Mouse (Mus musculus) heart, postnatal 14 days (tissue): ENCODE measurements around the gene Dop1b. TPM values are rescaled to one million over a fixed set of nuclear protein-coding genes. Genes with fewer than 3 reads are reported as not detected.
A peak's percentile ranks its signal among the peaks of the same experiment; 100 is the strongest.
"Not testable (repeated sequence)": the region's sequence is repeated elsewhere in the genome, so short reads cannot be mapped to it uniquely, and the experiment has no call there.

Experiments used
- DNase-seq, 2 experiments: peaks; one replicate each; pipeline ENCODE4 v3.0.0; 2021 to 2022
- intact Hi-C: fragments of 180-260 bp; cut with DNase I; formaldehyde crosslinking; loops from one replicate; pipeline ENCODE4 v1.15.1; 2025
- total RNA-seq, 2 experiments: library from RNA; stranded (reverse); gene quantifications; 2 replicates each; pipeline ENCODE4 v1.2.3; 2021

Gene Dop1b
- total RNA-seq, 2 experiments from 2014 or later, result 17.6 to 17.8 TPM

- DNase-seq, result peak; percentile 25 to 51
- intact Hi-C loops, result no loop called here
Observed at GRCm38 (mm10) chr16:93746957-93747356, 35.3 kb downstream of the Dop1b start.

GRCm38 (mm10) chr16:93747421-93747820 is 35.7 kb downstream of the Dop1b start:
- no peak for DNase-seq
- intact Hi-C loops, result no loop called here

DNA sequence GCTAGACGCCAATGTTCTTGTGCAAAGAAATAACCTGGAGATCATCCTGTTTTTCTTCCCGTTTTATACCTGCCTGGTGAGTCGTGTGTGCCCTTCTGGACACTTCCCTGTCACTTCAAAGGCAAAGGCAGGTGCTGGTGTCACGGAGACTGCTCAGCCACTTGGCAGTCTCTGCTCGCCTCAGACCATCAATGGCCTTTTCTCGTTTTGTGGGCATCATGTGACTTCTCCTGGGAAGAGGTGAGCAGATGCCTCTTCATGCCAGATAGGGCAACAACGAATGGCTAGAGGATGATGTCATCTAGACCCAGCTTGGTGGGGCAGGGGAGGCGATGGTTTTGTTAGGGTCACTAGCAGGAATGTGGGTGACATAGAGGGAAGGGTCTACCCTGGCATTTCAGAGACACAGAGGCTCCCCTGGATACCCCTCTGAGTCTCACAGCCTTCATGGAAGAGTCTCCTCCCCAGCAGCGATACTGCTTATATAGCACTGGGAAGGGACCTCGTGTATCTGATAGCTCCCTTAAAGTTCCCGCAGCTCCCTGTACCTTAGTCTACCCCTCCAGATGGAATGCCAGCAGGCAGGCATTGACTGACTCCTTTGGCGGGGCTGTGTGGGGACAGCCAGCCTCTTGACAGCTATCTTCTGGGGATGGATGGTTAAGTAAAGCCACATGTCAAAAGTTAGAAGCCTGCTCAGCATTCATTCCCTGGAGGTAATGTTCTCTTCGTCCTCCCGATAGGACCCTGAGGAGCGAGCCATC is 37.6 kb downstream of the Dop1b start:
- intact Hi-C loops, result no loop called here
- no peak for DNase-seq

GRCm38 (mm10) chr16:93750464-93750863 is 38.8 kb downstream of the Dop1b start:
- DNase-seq, result no peak
- intact Hi-C loops, result no loop called here

DNA sequence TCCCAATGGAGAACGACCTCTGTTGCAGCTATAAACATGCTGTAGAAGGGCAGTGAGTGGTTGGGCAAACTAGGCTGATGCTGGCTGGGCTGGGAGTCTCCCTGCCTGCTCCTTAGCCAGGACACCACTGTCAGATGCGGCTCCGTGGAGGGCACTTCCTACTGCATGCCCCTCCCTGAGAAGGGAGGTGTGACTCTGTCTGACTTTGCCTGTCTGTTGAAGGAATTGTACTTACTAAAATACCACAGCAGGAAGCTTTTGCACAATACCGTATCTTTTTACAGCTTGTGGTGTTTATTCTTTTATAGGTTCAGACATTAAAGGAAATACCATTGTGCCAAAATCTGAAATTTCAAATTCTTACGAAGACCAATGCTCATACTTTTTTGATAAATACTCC is 40.1 kb downstream of the Dop1b start:
- DNase-seq, result no peak

DNA sequence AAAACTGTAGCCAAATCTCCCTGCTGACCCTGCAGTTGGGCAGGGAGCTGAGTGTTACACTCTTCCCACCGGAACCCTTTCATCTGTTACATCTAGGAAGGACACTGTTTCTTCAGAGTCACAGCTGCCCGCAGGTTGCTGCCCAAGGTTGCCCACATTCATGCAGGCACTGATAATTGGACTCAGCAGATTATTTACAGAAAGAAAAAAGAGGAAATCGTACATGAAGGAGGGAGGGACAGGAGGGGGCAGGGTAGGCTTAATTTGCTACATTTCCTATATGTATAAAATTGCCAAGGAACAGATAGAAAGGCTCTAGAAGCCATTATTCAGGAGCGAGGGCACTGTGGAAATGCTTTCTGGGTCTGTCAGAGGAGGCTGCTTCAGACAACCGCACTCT is 44.9 kb downstream of the Dop1b start:
- DNase-seq, result no peak
- intact Hi-C loops, result no loop called here

More for the DNA sequence above, 40.1 kb downstream of the Dop1b start:
- intact Hi-C loops, result no loop called here

DNA sequence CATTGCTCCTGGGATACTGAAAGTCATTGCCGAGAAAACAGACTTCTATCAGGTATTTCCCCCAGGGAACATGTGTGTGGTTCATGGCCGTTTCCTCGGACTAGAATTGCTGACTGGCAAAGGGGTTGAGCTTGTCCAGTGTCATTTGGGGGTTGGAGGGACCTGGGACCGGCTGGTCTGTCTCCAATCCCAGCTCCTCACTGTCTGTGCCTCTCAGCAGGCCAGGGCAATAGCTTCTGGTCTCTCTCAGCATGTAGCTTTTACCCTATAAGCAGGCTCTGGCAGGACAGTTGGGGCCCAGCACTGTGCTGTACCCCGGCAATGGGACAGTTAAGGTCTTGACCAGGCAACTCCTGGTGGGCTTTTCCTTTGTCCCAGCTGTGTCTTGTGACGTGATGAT is 51.7 kb downstream of the Dop1b start:
- intact Hi-C loops, result loop anchor here (10.0 kb wide), 2 partner anchors 49 to 149 kb away; partner anchors contain the start of gene Dop1b
- no peak for DNase-seq

GRCm38 (mm10) chr16:93764597-93764996 is 52.9 kb downstream of the Dop1b start:
- no peak for DNase-seq
- intact Hi-C loops, result loop anchor here (10.0 kb wide), 2 partner anchors 50 to 150 kb away; partner anchors contain the start of gene Dop1b

- intact Hi-C loops, result loop anchor here (10.0 kb wide), 2 partner anchors 52 to 152 kb away; partner anchors contain the start of gene Dop1b
- DNase-seq, result peak; percentile 48 to 66
Observed at GRCm38 (mm10) chr16:93766956-93767355, 55.3 kb downstream of the Dop1b start.

DNA sequence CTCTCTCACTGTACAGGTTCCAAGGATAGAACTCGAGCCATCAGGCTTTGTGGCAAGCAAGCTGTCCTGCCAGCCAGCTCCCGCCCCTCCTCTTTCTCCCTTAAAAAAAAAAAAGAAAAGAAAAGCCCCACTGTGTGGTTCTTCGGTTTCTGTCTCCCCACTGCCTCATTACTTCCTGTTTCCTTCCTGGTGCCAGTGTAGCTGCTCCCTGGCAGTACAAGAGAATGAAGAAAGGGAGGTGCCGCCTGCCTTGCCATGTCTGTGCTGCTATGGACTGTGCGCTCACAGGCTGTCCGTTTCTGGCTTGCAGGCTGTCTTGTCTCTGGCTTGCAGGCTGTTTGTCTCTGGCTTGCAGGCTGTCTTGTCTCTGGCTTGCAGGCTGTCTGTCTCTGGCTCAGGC is 55.8 kb downstream of the Dop1b start:
- intact Hi-C loops, result loop anchor here (10.0 kb wide), 2 partner anchors 53 to 153 kb away; partner anchors contain the start of gene Dop1b
- no peak for DNase-seq

GRCm38 (mm10) chr16:93769621-93770020 is 57.9 kb downstream of the Dop1b start:
- DNase-seq, result no peak
- intact Hi-C loops, result loop anchor here (10.0 kb wide), 2 partner anchors 55 to 155 kb away; partner anchors contain the start of gene Dop1b

DNA sequence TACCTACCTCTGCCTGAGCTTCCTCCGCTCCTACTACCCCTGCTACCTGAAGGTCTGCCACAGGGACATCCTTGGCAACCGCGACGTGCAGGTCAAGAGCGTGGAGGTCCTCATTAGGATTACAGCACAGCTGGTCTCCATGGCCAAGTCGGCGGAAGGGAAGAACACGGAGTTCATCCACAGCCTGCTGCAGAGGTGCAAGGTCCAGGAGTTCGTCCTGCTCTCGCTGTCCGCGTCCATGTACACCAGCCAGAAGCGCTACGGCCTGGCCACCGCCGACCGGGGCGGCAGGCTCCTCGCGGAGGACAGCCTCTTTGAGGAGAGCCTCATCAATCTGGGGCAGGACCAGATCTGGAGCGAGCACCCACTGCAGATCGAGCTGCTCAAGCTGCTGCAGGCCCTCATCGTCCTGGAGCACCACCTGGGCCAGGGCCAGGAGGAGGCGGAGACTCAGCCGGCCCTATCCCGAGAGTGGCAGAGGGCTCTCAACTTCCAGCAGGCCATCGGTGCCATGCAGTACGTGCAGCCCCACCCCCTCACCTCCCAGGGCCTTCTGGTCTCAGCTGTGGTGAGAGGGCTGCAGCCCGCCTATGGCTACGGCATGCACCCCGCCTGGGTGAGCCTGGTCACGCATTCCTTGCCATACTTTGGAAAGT is 58.7 kb downstream of the Dop1b start:
- no peak for DNase-seq
- intact Hi-C loops, result no loop called here

- intact Hi-C loops, result no loop called here
- DNase-seq, result no peak
Observed at GRCm38 (mm10) chr16:93774658-93775057, 63.0 kb downstream of the Dop1b start.

DNA sequence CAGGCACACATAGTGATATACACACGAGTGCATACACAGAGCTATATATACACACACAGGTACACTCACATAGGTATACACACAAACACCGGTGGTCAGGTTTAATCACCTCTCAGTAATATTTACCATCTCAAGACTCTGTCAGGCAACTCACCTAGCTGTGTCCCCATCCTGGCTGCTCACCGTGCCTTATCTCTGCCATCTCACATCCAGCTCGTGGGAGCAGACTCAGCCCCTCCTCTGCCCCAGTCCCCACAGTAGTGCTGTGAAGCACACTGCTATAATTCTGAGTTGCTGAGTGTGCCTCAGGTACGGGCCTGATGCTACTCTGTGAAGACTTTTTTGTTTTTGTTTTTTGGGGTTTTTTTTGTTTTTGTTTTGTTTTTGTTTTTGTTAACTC is 64.8 kb downstream of the Dop1b start:
- DNase-seq, result no peak
- intact Hi-C loops, result no loop called here

- DNase-seq, result no peak
- intact Hi-C loops, result no loop called here
Observed at GRCm38 (mm10) chr16:93777247-93777999, 65.7 kb downstream of the Dop1b start.

DNA sequence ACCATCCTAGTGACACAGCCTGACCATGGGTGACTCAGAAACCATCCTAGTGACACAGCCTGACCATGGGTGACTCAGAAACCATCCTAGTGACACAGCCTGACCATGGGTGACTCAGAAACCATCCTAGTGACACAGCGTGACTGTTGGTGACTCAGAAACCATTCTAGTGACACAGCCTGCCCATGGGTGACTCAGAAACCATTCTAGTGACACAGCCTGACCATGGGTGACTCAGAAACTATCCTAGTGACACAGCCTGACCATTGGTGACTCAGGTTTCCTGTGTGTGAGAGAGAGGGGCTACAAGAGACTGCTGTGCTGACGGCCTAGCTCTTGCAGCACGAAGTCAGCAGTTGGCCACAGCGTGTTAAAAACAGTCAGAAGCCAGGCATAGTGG is 66.7 kb downstream of the Dop1b start:
- DNase-seq, intact Hi-C loops: not testable (repeated sequence)

GRCm38 (mm10) chr16:93779554-93779953 is 67.8 kb downstream of the Dop1b start:
- DNase-seq, result no peak
- intact Hi-C loops, result no loop called here

DNA sequence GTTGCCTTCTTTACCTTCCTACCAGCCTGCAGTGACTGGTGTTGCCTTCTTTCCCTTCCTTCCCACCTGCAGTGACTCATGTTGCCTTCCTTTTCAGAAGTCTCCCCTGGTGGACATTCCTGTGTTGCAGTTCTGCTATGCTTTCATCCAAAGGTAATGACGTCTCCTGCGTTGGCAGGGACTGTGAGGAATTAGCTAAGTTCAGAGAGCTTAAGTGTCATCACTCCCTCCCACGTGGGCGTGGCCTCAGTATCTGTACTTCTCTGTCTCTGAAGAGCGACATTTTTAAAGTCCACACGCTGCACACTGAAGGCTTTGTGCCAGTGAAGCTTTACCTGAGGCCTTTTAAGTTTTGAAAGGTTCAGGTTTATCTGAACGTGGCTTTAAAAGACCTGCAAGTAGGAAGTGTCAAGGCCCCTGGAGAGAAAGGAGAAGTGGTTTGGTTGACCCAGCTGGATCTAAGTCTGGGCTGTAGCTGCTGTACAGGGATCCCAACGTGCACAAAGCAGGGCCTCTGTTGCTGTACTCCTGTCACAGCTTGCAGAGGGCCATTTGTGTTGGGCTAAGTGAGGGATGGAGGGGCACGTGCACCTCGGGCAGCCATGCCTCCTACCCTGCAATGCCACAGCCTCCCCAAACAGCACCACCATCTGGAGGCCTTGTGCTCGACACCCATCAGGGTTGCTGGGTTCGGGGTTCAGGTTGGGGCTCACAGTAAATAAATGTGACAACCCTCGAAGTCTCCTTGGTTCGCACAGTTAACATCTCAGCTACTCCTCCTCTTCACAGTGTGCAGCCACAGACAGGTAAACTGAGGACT is 69.2 kb downstream of the Dop1b start:
- intact Hi-C loops, result loop anchor here (10.0 kb wide), 1 partner anchor 96 kb away; the partner anchor contains the start of gene Cbr3
- DNase-seq, result no peak

- intact Hi-C loops, result loop anchor here (10.0 kb wide), 1 partner anchor 99 kb away; the partner anchor contains the start of gene Cbr3
- no peak for DNase-seq
Observed at GRCm38 (mm10) chr16:93784175-93784574, 72.5 kb downstream of the Dop1b start.

DNA sequence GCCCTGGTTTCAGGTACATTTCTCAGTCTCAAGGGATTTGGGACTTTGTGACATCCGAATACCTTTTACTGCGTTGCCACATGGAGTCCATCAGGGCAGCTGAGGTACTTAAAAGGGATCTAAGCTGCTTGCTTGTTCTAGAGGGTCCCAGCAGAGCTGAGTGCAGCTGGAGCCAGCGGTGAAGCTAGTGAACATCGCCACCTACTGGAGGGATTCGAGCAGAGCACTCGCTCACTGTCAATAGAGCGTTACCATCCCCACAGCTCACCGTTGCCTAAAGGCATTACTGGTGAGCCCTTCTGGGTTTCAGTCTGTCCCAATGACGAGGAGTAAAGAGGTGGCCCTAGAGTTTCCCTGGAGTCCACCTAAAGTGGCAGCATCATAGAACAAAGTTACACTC is 74.1 kb downstream of the Dop1b start:
- intact Hi-C loops, result loop anchor here (10.0 kb wide), 1 partner anchor 101 kb away; the partner anchor contains the start of gene Cbr3
- peak; percentile 63 to 81 for DNase-seq
